Mouse (Mus musculus) cortical plate, adult 2 months (tissue): Measurements from ENCODE around the gene Pms2.

ENCODE experiments used
- CTCF ChIP-seq: fragments of 200-500 bp; IDR thresholded peaks from 2 replicates; pipeline ENCODE4 v1.5.1; 2011; ENCODE audit warnings: mild to moderate bottlenecking, control low read depth, low read length; ENCODE audit not compliant: insufficient read depth; ENCODE audit errors: extremely low read depth
- POLR2A ChIP-seq: fragments of 200-500 bp; IDR thresholded peaks from 2 replicates; pipeline ENCODE4 v1.6.1; 2011; ENCODE audit warnings: mild to moderate bottlenecking, low read length, control low read depth; ENCODE audit not compliant: insufficient read depth; ENCODE audit errors: extremely low read depth

GRCm38 (mm10) chr5:143930656-143931055, 20.9 kb downstream of the Pms2 start:
- TF ChIP-seq CTCF, result no peak
- no peak for TF ChIP-seq POLR2A
